Mouse (Mus musculus) brain, embryonic 14.5 days (tissue): ENCODE measurements around the gene Nrxn3.

Experiments used
- CTCF ChIP-seq: fragments of 200-500 bp; IDR thresholded peaks from 2 replicates; pipeline ENCODE4 v1.5.1; 2012; ENCODE audit warnings: inconsistent platforms, mild to moderate bottlenecking, moderate library complexity, borderline replicate concordance; ENCODE audit not compliant: insufficient read depth, insufficient read length; ENCODE audit errors: extremely low read depth
- POLR2A ChIP-seq: fragments of 200-500 bp; IDR thresholded peaks from 2 replicates; pipeline ENCODE4 v1.6.1; 2012; ENCODE audit warnings: mild to moderate bottlenecking, inconsistent platforms, borderline replicate concordance; ENCODE audit not compliant: poor library complexity, insufficient read depth, insufficient read length, severe bottlenecking; ENCODE audit errors: extremely low read depth

GRCm38 (mm10) chr12:89742796-89743195 is 1020.1 kb downstream of the Nrxn3 start:
- no peak for TF ChIP-seq CTCF
- TF ChIP-seq POLR2A: no peak
